9 mouse cellular contexts compared by ENCODE assay signal in the genomic region with DNA sequence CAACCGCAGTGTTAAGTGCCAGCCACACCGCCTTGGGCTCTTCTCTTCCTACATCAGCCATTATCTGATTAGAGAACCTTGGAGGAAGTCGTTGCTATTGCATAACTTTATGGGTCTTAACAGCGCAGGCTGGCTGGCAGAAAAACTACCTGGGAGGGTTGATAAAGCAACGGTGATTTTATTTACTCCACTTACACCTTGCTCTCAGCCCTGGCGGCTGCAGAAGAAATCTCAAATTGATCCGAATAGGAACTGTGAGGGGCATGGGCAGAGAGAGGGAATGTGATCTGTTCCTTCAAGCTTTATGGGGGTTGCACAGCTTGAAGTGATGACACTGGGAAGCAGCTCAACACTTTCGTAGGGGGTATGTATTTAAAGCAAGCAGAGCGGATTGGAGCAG.
DNase-seq lines count a peak whose midpoint lies in the region; ATAC-seq and TF ChIP-seq lines count a peak whose summit lies in the region.
"Had no signal": no experiment of that assay in that cellular context is flagged by ENCODE, and none has a peak within 500 bp of the region (broad histone marks: within the 10 kb centered on the region; RNA-seq: fewer than 3 reads in every experiment).

No protein-coding gene starts in this region.

- no peaks in the 10 kb centered on the region for H3K27me3 ChIP-seq in lung, embryonic 16.5 days (ENCODE audit: control insufficient read depth, insufficient read depth, low read depth, low read length)
- H3K27me3 ChIP-seq in intestine, postnatal 0 days (replicated peaks; ENCODE audit: control insufficient read depth, insufficient read depth, low read length): no peaks in the 10 kb centered on the region
- H3K27me3 ChIP-seq in stomach, embryonic 14.5 days (ENCODE audit: control insufficient read depth, insufficient read depth, low read length): no peaks in the 10 kb centered on the region

- no peak for TF ChIP-seq CTCF in intestine, postnatal 0 days (IDR thresholded peaks at IDR 0.05; ENCODE audit: low read depth)

- peaks cover 24% of the 10 kb centered on the region for H3K4me1 ChIP-seq in lung, embryonic 16.5 days (replicated peaks; ENCODE audit: control insufficient read depth, insufficient read depth, low read length)
- no peaks in the 10 kb centered on the region for H3K4me1 ChIP-seq in intestine, postnatal 0 days (replicated peaks; ENCODE audit: control insufficient read depth, insufficient read depth, low read length)
- peaks cover 39% of the 10 kb centered on the region for H3K4me1 ChIP-seq in stomach, embryonic 14.5 days (ENCODE audit: control insufficient read depth, insufficient read depth, low read length)

- 16% methylated on average over 9 of the region's 9 CpGs for WGBS in lung, embryonic 16.5 days
- 9% methylated on average over 9 of the region's 9 CpGs for WGBS in intestine, postnatal 0 days
- WGBS in stomach, embryonic 14.5 days: 11% methylated on average over 9 of the region's 9 CpGs

- no peaks in the 10 kb centered on the region for H3K36me3 ChIP-seq in lung, embryonic 16.5 days (ENCODE audit: control insufficient read depth, insufficient read depth, low read length)
- H3K36me3 ChIP-seq in intestine, postnatal 0 days (ENCODE audit: control insufficient read depth, insufficient read depth): no peaks in the 10 kb centered on the region
- H3K36me3 ChIP-seq in stomach, embryonic 14.5 days (ENCODE audit: control insufficient read depth, insufficient read depth, low read length): no peaks in the 10 kb centered on the region

- H3K9ac ChIP-seq in lung, embryonic 16.5 days (ENCODE audit: low read length): no peak overlapping the region
- H3K9ac ChIP-seq in intestine, postnatal 0 days (ENCODE audit: low read depth, low read length): no peak overlapping the region; the same call in 1 of the 2 replicates
- peak overlapping the region; percentile 47; the same call in 1 of the 2 replicates for H3K9ac ChIP-seq in stomach, embryonic 14.5 days (replicated peaks; ENCODE audit: low read depth, low read length)
- H3K9ac ChIP-seq: forebrain, postnatal 0 days had no signal

- no peaks in the 10 kb centered on the region for H3K9me3 ChIP-seq in lung, embryonic 16.5 days (ENCODE audit: control insufficient read depth, low read length)
- no peaks in the 10 kb centered on the region for H3K9me3 ChIP-seq in intestine, postnatal 0 days (ENCODE audit: control insufficient read depth)
- no peaks in the 10 kb centered on the region for H3K9me3 ChIP-seq in stomach, embryonic 14.5 days (ENCODE audit: control insufficient read depth, low read depth, low read length)

- no peak overlapping the region for H3K27ac ChIP-seq in lung, embryonic 16.5 days (ENCODE audit: low read length)
- 0 out of 2 replicates have a peak overlapping the region, but pooled peaks have one; percentile 7 for H3K27ac ChIP-seq in intestine, postnatal 0 days (ENCODE audit: low read depth, low read length)
- H3K27ac ChIP-seq in stomach, embryonic 14.5 days (ENCODE audit: low read length): peak overlapping the region; percentile 96

- no peak for ATAC-seq in lung, embryonic 16.5 days (ENCODE audit: low read depth)
- ATAC-seq in intestine, postnatal 0 days: peak; percentile 78
- ATAC-seq in stomach, embryonic 14.5 days (ENCODE audit: insufficient number of reproducible peaks, insufficient read depth, low FRiP score, low read depth): no peak
- no peak for ATAC-seq in inflammation-experienced regulatory T-cells, adult 6 months
- ATAC-seq: forebrain, postnatal 0 days had no signal

- H3K4me3 ChIP-seq in lung, embryonic 16.5 days (ENCODE audit: low read length): no peak overlapping the region
- 0 out of 2 replicates have a peak overlapping the region, but pooled peaks have one; percentile 7 for H3K4me3 ChIP-seq in intestine, postnatal 0 days (ENCODE audit: low read depth, low read length)
- H3K4me3 ChIP-seq in stomach, embryonic 14.5 days (ENCODE audit: low read depth, low read length): no peak overlapping the region

- peak overlapping the region; percentile 58; the same call in 1 of the 2 replicates for H3K4me2 ChIP-seq in lung, embryonic 16.5 days (ENCODE audit: low read depth, low read length)
- H3K4me2 ChIP-seq in intestine, postnatal 0 days (replicated peaks; ENCODE audit: low read depth): peak overlapping the region; percentile 55
- H3K4me2 ChIP-seq in stomach, embryonic 14.5 days (replicated peaks; ENCODE audit: low read depth, low read length): peak overlapping the region; percentile 31

- DNase-seq in cerebellum, adult 8-10 months: peak; percentile 64
- no peak for DNase-seq in cerebellum, adult 11-12 months
- no peak for DNase-seq in lung, postnatal 14 days
- DNase-seq in left cerebral cortex, adult 8-10 months (ENCODE audit: low spot score in 2 of 2): no peak
- DNase-seq: forebrain, postnatal 0 days had no signal
